Mouse (Mus musculus) forebrain, embryonic 13.5 days (tissue): Measurements from ENCODE around the gene Rps6kb2. TPM values are rescaled to one million over a fixed set of nuclear protein-coding genes. Genes with fewer than 3 reads are reported as not detected.

ENCODE experiments used
- ATAC-seq: fragments of 200-750 bp; cut with Nextera tagmentation; 2 replicates; pipeline ENCODE4 v1.8.0; 2017
- H3K27ac ChIP-seq: fragments of 300-500 bp; sonication (generic); 2 replicates; pipeline ENCODE4 v1.5.1; 2015; ENCODE audit warnings: inconsistent platforms, mild to moderate bottlenecking, moderate library complexity
- H3K27me3 ChIP-seq: fragments of 300-500 bp; sonication (generic); 2 replicates; pipeline ENCODE4 v1.6.1; 2015; ENCODE audit warnings: mild to moderate bottlenecking, inconsistent platforms
- H3K36me3 ChIP-seq: fragments of 300-500 bp; sonication (generic); 2 replicates; pipeline ENCODE4 v1.6.1; 2015; ENCODE audit warnings: mild to moderate bottlenecking, inconsistent platforms; ENCODE audit not compliant: poor library complexity, severe bottlenecking
- H3K4me1 ChIP-seq: fragments of 300-500 bp; sonication (generic); 2 replicates; pipeline ENCODE4 v1.6.1; 2015; ENCODE audit warnings: inconsistent platforms
- H3K4me2 ChIP-seq: fragments of 300-500 bp; sonication (generic); 2 replicates; pipeline ENCODE4 v1.6.1; 2015; ENCODE audit warnings: inconsistent platforms, mild to moderate bottlenecking, moderate library complexity
- H3K4me3 ChIP-seq: fragments of 300-500 bp; sonication (generic); 2 replicates; pipeline ENCODE4 v1.5.1; 2015; ENCODE audit warnings: mild to moderate bottlenecking, inconsistent platforms
- H3K9ac ChIP-seq: fragments of 300-500 bp; sonication (generic); 2 replicates; pipeline ENCODE4 v1.6.1; 2015; ENCODE audit warnings: mild to moderate bottlenecking, inconsistent platforms
- H3K9me3 ChIP-seq: fragments of 300-500 bp; sonication (generic); replicated peaks from 2 replicates; pipeline ENCODE4 v1.6.1; 2016; ENCODE audit warnings: inconsistent platforms
- whole genome bisulfite sequencing: fragments of 180-500 bp; shearing (Covaris S2); methylation state at CpG from one replicate; pipeline ENCODE4 v1.1.7; 2015; 5-methylcytosine and 5-hydroxymethylcytosine counted together
- polyA plus RNA-seq: library from polyadenylated mRNA; unstranded; fragments of >200 nt; fragmentation: Nextera tagmentation; extraction: Ambion mirVana; gene quantifications from 2 replicates; pipeline ENCODE4 v1.2.1, GENCODE M21; 2015

Gene Rps6kb2
- polyA plus RNA-seq, 1 experiment from 2014 or later, result 56.6 TPM

GRCm38 (mm10) chr19:4150567-4151487, 12.3 kb downstream of the Rps6kb2 start:
- Histone ChIP-seq H3K9ac (no peak overlapping the region), H3K27ac (no peak overlapping the region), H3K4me2 (no peak overlapping the region), H3K4me3 (no peak overlapping the region), H3K27me3 (no peaks in the 10 kb centered on the region), H3K36me3 (peaks cover 49% of the 10 kb centered on the region), H3K9me3 (no peaks in the 10 kb centered on the region), H3K4me1 (peaks cover 26% of the 10 kb centered on the region)
- 89% methylated on average over 22 of the region's 22 CpGs for WGBS
- no peak for ATAC-seq

- peaks cover 26% of the 10 kb centered on the region for H3K4me1 ChIP-seq
- 94% methylated on average over 17 of the region's 17 CpGs for WGBS
- ATAC-seq, result no peak
- H3K4me3 ChIP-seq, result no peak overlapping the region
- H3K27me3 ChIP-seq, result no peaks in the 10 kb centered on the region
- no peak overlapping the region for H3K9ac ChIP-seq
- peaks cover 45% of the 10 kb centered on the region for H3K36me3 ChIP-seq
- no peak overlapping the region for H3K27ac ChIP-seq
- H3K4me2 ChIP-seq, result peak overlapping the region; percentile 86; the same call in 1 of the 2 replicates
- H3K9me3 ChIP-seq, result no peaks in the 10 kb centered on the region
These were observed 13.2 kb downstream of the Rps6kb2 start for GRCm38 (mm10) chr19:4149764-4150461.

GRCm38 (mm10) chr19:4149283-4149682, 13.9 kb downstream of the Rps6kb2 start:
- Histone ChIP-seq H3K27ac (no peak overlapping the region), H3K4me2 (peak overlapping the region; percentile 86), H3K4me1 (peaks cover 26% of the 10 kb centered on the region), H3K9me3 (no peaks in the 10 kb centered on the region), H3K4me3 (peak overlapping the region; percentile 84), H3K9ac (peak overlapping the region; percentile 88), H3K27me3 (no peaks in the 10 kb centered on the region), H3K36me3 (peaks cover 44% of the 10 kb centered on the region)
- no peak for ATAC-seq
- 91% methylated on average over 11 of the region's 11 CpGs for WGBS

GRCm38 (mm10) chr19:4148819-4149218, 14.3 kb downstream of the Rps6kb2 start:
- WGBS, result 3% methylated on average over 6 of the region's 8 CpGs
- Histone ChIP-seq H3K9me3 (no peaks in the 10 kb centered on the region), H3K4me2 (peak overlapping the region; percentile 86), H3K4me1 (peaks cover 26% of the 10 kb centered on the region), H3K27ac (peak overlapping the region; percentile 52; the same call in 1 of the 2 replicates), H3K27me3 (no peaks in the 10 kb centered on the region), H3K4me3 (peak overlapping the region; percentile 84), H3K9ac (peak overlapping the region; percentile 88), H3K36me3 (peaks cover 40% of the 10 kb centered on the region)
- peak; percentile 44 for ATAC-seq

- H3K27me3 ChIP-seq, result no peaks in the 10 kb centered on the region
- peak within 1 kb of the TSS; percentile 84 for H3K4me3 ChIP-seq
- under 1% methylated on average over 31 of the region's 33 CpGs for WGBS
- peak within 1 kb of the TSS; percentile 88 for H3K9ac ChIP-seq
- peak; percentile 96 for ATAC-seq
- peaks cover 36% of the 10 kb centered on the region for H3K36me3 ChIP-seq
- H3K4me2 ChIP-seq, result peak within 1 kb of the TSS; percentile 86
- H3K27ac ChIP-seq, result peak within 1 kb of the TSS; percentile 52; the same call in 1 of the 2 replicates
- peaks cover 26% of the 10 kb centered on the region for H3K4me1 ChIP-seq
- H3K9me3 ChIP-seq, result no peaks in the 10 kb centered on the region
These were observed 14.7 kb downstream of the Rps6kb2 start, which contains the start of gene Coro1b for GRCm38 (mm10) chr19:4148491-4148806. Coro1b (plus strand) TSS chr19:4148619.

GRCm38 (mm10) chr19:4147782-4148490, 15.2 kb downstream of the Rps6kb2 start:
- peak overlapping the region; percentile 1; the same call in 1 of the 2 replicates for H3K27ac ChIP-seq
- H3K4me2 ChIP-seq, result peak overlapping the region; percentile 86
- ATAC-seq, result peak; percentile 31

GRCm38 (mm10) chr19:4147022-4147405, 16.1 kb downstream of the Rps6kb2 start:
- peaks cover 26% of the 10 kb centered on the region for H3K4me1 ChIP-seq

More at GRCm38 (mm10) chr19:4147782-4148490, 15.2 kb downstream of the Rps6kb2 start:
- Histone ChIP-seq H3K36me3 (peaks cover 31% of the 10 kb centered on the region), H3K4me1 (peaks cover 26% of the 10 kb centered on the region), H3K9me3 (no peaks in the 10 kb centered on the region), H3K4me3 (peak overlapping the region; percentile 84), H3K27me3 (no peaks in the 10 kb centered on the region), H3K9ac (peak overlapping the region; percentile 88)
- WGBS, result 37% methylated on average over 9 of the region's 9 CpGs

GRCm38 (mm10) chr19:4146366-4147021, 16.7 kb downstream of the Rps6kb2 start:
- Histone ChIP-seq H3K9ac (no peak overlapping the region), H3K27ac (no peak overlapping the region), H3K36me3 (peaks cover 18% of the 10 kb centered on the region), H3K27me3 (no peaks in the 10 kb centered on the region), H3K4me2 (no peak overlapping the region), H3K4me1 (peaks cover 26% of the 10 kb centered on the region), H3K4me3 (no peak overlapping the region), H3K9me3 (no peaks in the 10 kb centered on the region)
- no peak for ATAC-seq
- 66% methylated on average over 12 of the region's 12 CpGs for WGBS

More at GRCm38 (mm10) chr19:4147022-4147405, 16.1 kb downstream of the Rps6kb2 start:
- Histone ChIP-seq H3K9ac (no peak overlapping the region), H3K4me3 (no peak overlapping the region), H3K9me3 (no peaks in the 10 kb centered on the region), H3K4me2 (no peak overlapping the region), H3K27ac (no peak overlapping the region), H3K36me3 (peaks cover 22% of the 10 kb centered on the region), H3K27me3 (no peaks in the 10 kb centered on the region)
- no peak for ATAC-seq
- WGBS, result 40% methylated on average over 3 of the region's 3 CpGs

- Histone ChIP-seq H3K9me3 (no peaks in the 10 kb centered on the region), H3K36me3 (peaks cover 12% of the 10 kb centered on the region), H3K9ac (no peak overlapping the region), H3K4me3 (no peak overlapping the region), H3K27me3 (no peaks in the 10 kb centered on the region), H3K27ac (no peak overlapping the region), H3K4me1 (peaks cover 26% of the 10 kb centered on the region), H3K4me2 (no peak overlapping the region)
- 87% methylated on average over 5 of the region's 5 CpGs for WGBS
- ATAC-seq, result no peak
These were observed 17.2 kb downstream of the Rps6kb2 start for GRCm38 (mm10) chr19:4145936-4146335.

GRCm38 (mm10) chr19:4144550-4145498, 18.3 kb downstream of the Rps6kb2 start:
- 87% methylated on average over 16 of the region's 16 CpGs for WGBS
- H3K27ac ChIP-seq, result no peak overlapping the region
- H3K9me3 ChIP-seq, result no peaks in the 10 kb centered on the region
- H3K4me3 ChIP-seq, result no peak overlapping the region
- H3K27me3 ChIP-seq, result no peaks in the 10 kb centered on the region
- no peak for ATAC-seq
- no peak overlapping the region for H3K4me2 ChIP-seq
- H3K4me1 ChIP-seq, result peaks cover 23% of the 10 kb centered on the region
- no peak overlapping the region for H3K9ac ChIP-seq
- H3K36me3 ChIP-seq, result peaks cover 1% of the 10 kb centered on the region; the same call in 1 of the 2 replicates
